Mouse (Mus musculus) thymus, adult 2 months (tissue): ENCODE data around the gene Padi4. TPM values are rescaled to one million over a fixed set of nuclear protein-coding genes. Genes with fewer than 3 reads are reported as not detected.

Experiments used
- DNase-seq: peaks from one replicate; pipeline ENCODE4 v3.0.0; 2021
- H3K27ac ChIP-seq: fragments of 200-500 bp; 2 replicates; pipeline ENCODE4 v1.5.1; 2012; ENCODE audit warnings: low read length, control low read depth; ENCODE audit not compliant: control insufficient read depth, insufficient read depth
- H3K27me3 ChIP-seq: fragments of 200-500 bp; 2 replicates; pipeline ENCODE4 v1.6.1; 2012; ENCODE audit warnings: mild to moderate bottlenecking, low read length, moderate library complexity, mixed read lengths; ENCODE audit not compliant: control insufficient read depth, insufficient read depth
- H3K36me3 ChIP-seq: fragments of 200-500 bp; 2 replicates; pipeline ENCODE4 v1.6.1; 2012; ENCODE audit warnings: mild to moderate bottlenecking, low read length, moderate library complexity; ENCODE audit not compliant: control insufficient read depth, insufficient read depth
- H3K4me1 ChIP-seq: fragments of 200-500 bp; replicated peaks from 2 replicates; pipeline ENCODE4 v1.6.1; 2012; ENCODE audit warnings: low read length; ENCODE audit not compliant: control insufficient read depth, insufficient read depth
- H3K4me3 ChIP-seq: fragments of 200-500 bp; 2 replicates; pipeline ENCODE4 v1.5.1; 2012; ENCODE audit warnings: mild to moderate bottlenecking, low read length, control low read depth, moderate library complexity; ENCODE audit not compliant: control insufficient read depth, insufficient read depth
- CTCF ChIP-seq: fragments of 200-500 bp; IDR thresholded peaks from 2 replicates; pipeline ENCODE4 v1.5.1; 2012; ENCODE audit warnings: mild to moderate bottlenecking, control low read depth, low read length, moderate library complexity, borderline replicate concordance; ENCODE audit not compliant: control insufficient read depth, poor library complexity, insufficient read depth; ENCODE audit errors: extremely low read depth
- POLR2A ChIP-seq: fragments of 200-500 bp; IDR thresholded peaks from 2 replicates; pipeline ENCODE4 v1.6.1; 2012; ENCODE audit warnings: mild to moderate bottlenecking, low read length, control low read depth, moderate library complexity; ENCODE audit not compliant: control insufficient read depth, poor library complexity, insufficient read depth; ENCODE audit errors: extremely low read depth
- WGBS: fragments of 180-500 bp; shearing (Covaris S2); methylation state at CpG from one replicate; pipeline ENCODE4 v1.1.7; 2018; 5-methylcytosine and 5-hydroxymethylcytosine counted together
- polyA plus RNA-seq: library from polyadenylated mRNA; depleted of rRNA; stranded (reverse); fragments of >200 nt; gene quantifications from 2 replicates; pipeline ENCODE4 v1.2.3, GENCODE M21; 2012

Gene Padi4
- polyA plus RNA-seq, 1 experiment: 21.0 TPM

GRCm38 (mm10) chr4:140780507-140780906 is 6.5 kb upstream of the Padi4 start:
- H3K27me3 ChIP-seq: no peaks in the 10 kb centered on the region
- no peak for DNase-seq
- no peaks in the 10 kb centered on the region for H3K36me3 ChIP-seq
- no peak for TF ChIP-seq POLR2A
- no peak for TF ChIP-seq CTCF
- no peak overlapping the region for H3K27ac ChIP-seq
- H3K4me1 ChIP-seq: peaks cover 48% of the 10 kb centered on the region
- WGBS: 95% methylated on average over 14 of the region's 14 CpGs
- H3K4me3 ChIP-seq: no peak overlapping the region

- TF ChIP-seq CTCF: no peak
- no peak for TF ChIP-seq POLR2A
- Histone ChIP-seq H3K4me1 (peaks cover 48% of the 10 kb centered on the region), H3K4me3 (no peak overlapping the region), H3K27me3 (no peaks in the 10 kb centered on the region), H3K36me3 (no peaks in the 10 kb centered on the region), H3K27ac (no peak overlapping the region)
- no peak for DNase-seq
- 88% methylated on average over 19 of the region's 19 CpGs for WGBS
Measured at GRCm38 (mm10) chr4:140779803-140780397, 5.9 kb upstream of the Padi4 start.

DNA sequence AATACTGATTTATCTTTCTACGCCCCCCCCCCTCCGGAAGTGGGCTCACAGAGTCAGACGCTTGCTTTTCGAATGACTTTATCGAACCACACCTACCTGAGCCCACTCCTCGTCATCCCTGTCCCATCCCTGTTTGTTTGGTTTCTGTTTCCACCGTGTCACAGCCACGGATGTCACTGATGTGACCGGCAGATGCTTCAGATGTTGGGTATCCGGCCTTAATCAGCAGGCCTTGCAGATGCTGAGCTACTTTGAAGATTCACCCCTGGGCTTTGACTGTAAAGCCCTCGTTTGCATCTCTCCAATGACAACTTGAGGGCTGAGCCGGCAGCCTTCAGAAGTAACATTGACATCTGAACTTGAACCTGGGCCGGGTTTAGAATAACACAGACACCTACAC is 2.6 kb upstream of the Padi4 start:
- 76% methylated on average over 13 of the region's 13 CpGs for WGBS

GRCm38 (mm10) chr4:140775876-140776275 is 1.8 kb upstream of the Padi4 start:
- Histone ChIP-seq H3K27me3 (no peaks in the 10 kb centered on the region), H3K4me3 (no peak overlapping the region), H3K36me3 (no peaks in the 10 kb centered on the region), H3K4me1 (peaks cover 34% of the 10 kb centered on the region), H3K27ac (peak overlapping the region; percentile 65; the same call in 1 of the 2 replicates)
- WGBS: 23% methylated on average over 10 of the region's 10 CpGs
- DNase-seq: peak; percentile 69
- TF ChIP-seq CTCF (no peak), POLR2A (no peak)

More for the DNA sequence above, 2.6 kb upstream of the Padi4 start:
- no peaks in the 10 kb centered on the region for H3K27me3 ChIP-seq
- peak overlapping the region; percentile 8; the same call in 1 of the 2 replicates for H3K27ac ChIP-seq
- no peaks in the 10 kb centered on the region for H3K36me3 ChIP-seq
- no peak for DNase-seq
- H3K4me3 ChIP-seq: no peak overlapping the region
- no peak for TF ChIP-seq CTCF
- no peak for TF ChIP-seq POLR2A
- H3K4me1 ChIP-seq: peaks cover 40% of the 10 kb centered on the region

DNA sequence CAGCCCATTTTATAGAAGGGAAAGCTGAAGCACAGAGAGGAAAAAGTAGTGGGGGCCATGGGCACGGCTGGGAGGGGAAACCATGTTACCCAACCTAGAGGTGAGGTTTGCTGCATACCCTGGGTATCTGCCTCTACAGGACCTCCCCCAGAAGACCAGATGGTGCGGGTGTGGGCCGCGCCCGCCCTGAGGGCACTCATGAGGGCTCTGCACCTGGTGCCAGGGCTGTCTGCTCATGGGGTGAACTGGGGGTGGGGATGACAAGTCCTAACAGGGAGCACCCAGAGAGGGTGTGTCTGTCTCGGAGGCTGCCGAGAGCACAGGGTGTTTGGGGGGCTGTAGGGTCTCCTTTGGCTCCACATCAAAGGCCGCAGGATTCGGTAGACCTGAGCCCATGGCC is 857 bp upstream of the Padi4 start:
- Histone ChIP-seq H3K36me3 (no peaks in the 10 kb centered on the region), H3K27me3 (no peaks in the 10 kb centered on the region), H3K4me3 (no peak overlapping the region), H3K27ac (peak overlapping the region; percentile 23; the same call in 1 of the 2 replicates), H3K4me1 (peaks cover 34% of the 10 kb centered on the region)
- DNase-seq: peak; percentile 69
- TF ChIP-seq POLR2A (0 out of 2 replicates have a peak, but pooled peaks have one; percentile 33), CTCF (no peak)
- 24% methylated on average over 9 of the region's 9 CpGs for WGBS

- H3K27ac ChIP-seq: no peak overlapping the region
- H3K4me1 ChIP-seq: peaks cover 23% of the 10 kb centered on the region
- H3K27me3 ChIP-seq: no peaks in the 10 kb centered on the region
- H3K4me3 ChIP-seq: no peak overlapping the region
- TF ChIP-seq POLR2A: no peak
- no peak for TF ChIP-seq CTCF
- no peak for DNase-seq
- WGBS: 36% methylated on average over 4 of the region's 4 CpGs
- no peaks in the 10 kb centered on the region for H3K36me3 ChIP-seq
Measured at GRCm38 (mm10) chr4:140771091-140771490, 2.9 kb downstream of the Padi4 start.
